Mouse (Mus musculus) inflammation-experienced regulatory T-cells, adult 6 months (primary cell): ENCODE data around the gene Slf2. TPM values are rescaled to one million over a fixed set of nuclear protein-coding genes. Genes with fewer than 3 reads are reported as not detected.

ENCODE experiments used
- ATAC-seq: one replicate; pipeline ENCODE4 v1.8.0; 2017
- polyA plus RNA-seq, 3 experiments: library from polyadenylated mRNA; unstranded; fragments of 100-300 nt; shearing (Covaris generic); gene quantifications; one replicate each; pipeline ENCODE4 v1.2.1; 2017

Slf2 gene
- polyA plus RNA-seq, 3 experiments from 2014 or later, result 24.9 to 27.0 (median 25.0) TPM

- peak; percentile 65 for ATAC-seq
These were observed 100.8 kb downstream of the Slf2 start for GRCm38 (mm10) chr19:45031780-45032179.

Other genes starting within 250 kb of the Slf2 start
- gene Pax2, start 175.1 kb upstream of the Slf2 start, polyA plus RNA-seq, result not detected
- gene Sema4g, start 58.0 kb downstream of the Slf2 start, polyA plus RNA-seq, result under 1 TPM in 1 of 3 experiments, not detected in 2; 0.08 TPM
- 10 to 100 TPM in 1 of 3 experiments, 1 to 10 TPM in 2; 4.7 to 10.7 (median 9.8) TPM for gene Twnk, start 74.5 kb downstream of the Slf2 start, polyA plus RNA-seq
- gene Mrpl43, start 75.3 kb downstream of the Slf2 start, polyA plus RNA-seq, result 10 to 100 TPM; 51.6 to 65.3 (median 55.9) TPM
- gene Lzts2, start 83.3 kb downstream of the Slf2 start, polyA plus RNA-seq, result 1 to 10 TPM in 1 of 3 experiments, under 1 TPM in 1, not detected in 1; 0.99 to 1.1 TPM
- not detected for gene Pdzd7, start 114.6 kb downstream of the Slf2 start, polyA plus RNA-seq
- 10 to 100 TPM; 61.5 to 97.7 (median 97.5) TPM for gene Sfxn3, start 116.4 kb downstream of the Slf2 start, polyA plus RNA-seq
- gene Kazald1, start 144.1 kb downstream of the Slf2 start, polyA plus RNA-seq, result 1 to 10 TPM in 1 of 3 experiments, under 1 TPM in 2; 0.21 to 1.0 (median 0.56) TPM
- not detected for gene Tlx1, start 219.5 kb downstream of the Slf2 start, polyA plus RNA-seq